Mouse (Mus musculus) heart, postnatal 14 days (tissue): ENCODE data around the gene Cnnm2. TPM values are rescaled to one million over a fixed set of nuclear protein-coding genes. Genes with fewer than 3 reads are reported as not detected.

Experiments
- DNase-seq, 2 experiments: peaks; one replicate each; pipeline ENCODE4 v3.0.0; 2021 to 2022
- intact Hi-C: fragments of 180-260 bp; cut with DNase I; formaldehyde crosslinking; loops from one replicate; pipeline ENCODE4 v1.15.1; 2025
- total RNA-seq, 2 experiments: library from RNA; stranded (reverse); gene quantifications; 2 replicates each; pipeline ENCODE4 v1.2.3; 2021

Cnnm2 gene
- total RNA-seq, 2 experiments from 2014 or later: 6.4 to 7.2 TPM

- intact Hi-C loops: loop anchor here (5.0 kb wide), 1 partner anchor 294 kb away; no protein-coding TSS in a partner anchor
- DNase-seq: no peak
Observed at GRCm38 (mm10) chr19:46871096-46871495, 109.7 kb downstream of the Cnnm2 start.

- intact Hi-C loops: loop anchor here (5.0 kb wide), 1 partner anchor 294 kb away; no protein-coding TSS in a partner anchor
- DNase-seq: no peak
Observed at GRCm38 (mm10) chr19:46871651-46872050, 110.3 kb downstream of the Cnnm2 start.

DNA sequence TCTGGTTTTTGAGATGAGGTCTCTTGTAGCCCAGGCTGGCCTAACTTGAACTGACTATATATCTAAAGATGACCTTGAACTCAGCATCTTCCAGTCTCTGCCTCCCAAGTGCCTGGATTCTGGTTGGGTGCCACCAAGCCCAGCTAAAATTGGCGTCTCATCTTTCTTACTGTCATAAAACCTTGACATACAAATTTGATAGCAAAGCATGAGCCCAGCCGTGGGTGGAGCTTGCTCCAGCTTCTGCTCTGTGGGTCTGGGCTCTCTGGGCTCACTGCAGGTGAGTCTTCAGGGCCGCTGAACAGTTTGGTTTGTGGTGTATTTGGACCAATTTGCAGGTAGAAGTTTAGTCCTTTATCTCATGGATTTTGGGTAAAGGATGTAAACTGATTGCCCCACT, 112.5 kb downstream of the Cnnm2 start:
- intact Hi-C loops: loop anchor here (5.0 kb wide), 1 partner anchor 297 kb away; no protein-coding TSS in a partner anchor
- DNase-seq: no peak

DNA sequence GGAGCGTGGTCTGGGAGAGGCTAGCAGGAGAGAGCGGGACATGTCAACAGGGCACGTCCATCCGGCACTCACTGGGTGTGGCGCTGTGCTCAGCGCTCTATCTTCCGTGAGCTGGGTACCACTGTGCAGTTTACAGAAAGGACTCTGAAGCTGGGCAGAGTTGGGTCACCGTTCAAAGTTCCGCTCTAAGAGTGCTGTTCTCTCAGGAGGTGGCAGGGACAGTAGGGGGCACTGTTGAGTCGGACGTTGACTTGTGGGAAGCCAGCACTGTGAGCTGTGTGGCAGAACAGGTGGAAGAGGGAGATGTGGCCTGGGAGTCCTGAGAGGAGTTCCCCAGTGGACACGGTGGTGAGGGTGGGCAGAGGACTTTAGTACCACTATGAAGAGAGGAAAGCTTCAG, 114.4 kb downstream of the Cnnm2 start:
- DNase-seq: peak; percentile 87 to 93
- intact Hi-C loops: loop anchor here (1.0 to 5.0 kb wide), 2 partner anchors 116 to 167 kb away; no protein-coding TSS in a partner anchor

DNA sequence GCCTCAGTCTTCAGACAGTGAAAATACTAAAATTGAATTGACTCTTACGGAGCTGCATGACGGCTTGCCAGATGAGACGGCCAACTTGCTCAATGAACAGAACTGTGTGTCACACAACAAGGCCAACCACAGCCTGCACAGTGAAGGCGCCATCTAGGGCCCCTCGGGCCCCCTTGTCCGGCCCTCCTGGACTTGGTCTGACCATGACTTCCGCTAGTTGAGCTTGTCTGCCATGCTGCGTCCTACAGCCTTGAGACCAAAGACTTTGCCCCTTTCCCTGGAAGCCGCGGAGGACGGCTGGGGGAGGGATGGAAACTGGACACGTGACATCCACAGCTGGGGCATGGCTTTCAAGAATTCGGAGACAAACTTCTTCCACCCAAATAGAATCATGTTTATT, 116.5 kb downstream of the Cnnm2 start:
- intact Hi-C loops: loop anchor here (5.0 kb wide), 1 partner anchor 164 kb away; no protein-coding TSS in a partner anchor
- no peak for DNase-seq

DNA sequence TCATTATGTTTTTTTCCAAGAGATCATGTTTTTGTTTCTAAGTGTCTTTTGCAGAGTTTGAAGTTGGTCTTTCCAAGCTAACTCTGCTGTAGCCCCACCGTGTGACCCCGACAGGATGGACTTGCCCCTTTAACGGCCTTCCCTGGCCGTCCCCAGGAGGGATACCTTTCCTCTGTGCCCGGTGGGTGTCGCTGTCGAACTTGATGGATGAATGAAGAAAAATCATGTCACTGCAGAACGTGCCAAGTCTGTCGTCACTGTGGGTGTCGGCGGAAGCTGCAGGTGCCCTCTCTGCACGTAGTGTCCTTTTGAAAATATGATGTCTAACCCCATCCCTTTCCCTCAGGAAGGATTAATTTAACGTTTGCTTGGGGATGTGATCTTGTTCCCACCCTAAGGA, 117.0 kb downstream of the Cnnm2 start:
- DNase-seq: peak; percentile 69 to 81
- intact Hi-C loops: loop anchor here (5.0 kb wide), 1 partner anchor 164 kb away; no protein-coding TSS in a partner anchor

DNA sequence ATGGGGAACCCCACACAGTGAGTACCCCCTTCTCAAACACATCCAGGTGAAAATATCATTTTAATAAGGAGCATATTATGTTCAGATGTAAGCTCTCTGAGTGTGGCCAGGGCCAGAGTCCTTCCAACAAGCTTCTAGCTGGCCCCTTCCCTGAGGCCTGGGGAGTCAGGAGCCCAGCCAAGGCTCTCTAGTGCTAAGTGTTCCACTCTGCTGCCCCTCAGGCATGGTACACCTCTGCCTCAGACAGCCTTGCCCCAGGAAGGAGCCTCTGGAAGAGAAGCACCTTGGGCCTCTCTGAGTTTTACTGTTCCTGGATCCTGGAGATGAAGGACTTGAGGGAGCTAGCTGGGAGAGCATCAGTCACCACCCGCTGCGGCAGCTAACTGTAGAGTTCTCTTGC, 118.5 kb downstream of the Cnnm2 start:
- DNase-seq: no peak
- intact Hi-C loops: loop anchor here (5.0 kb wide), 1 partner anchor 162 kb away; no protein-coding TSS in a partner anchor

GRCm38 (mm10) chr19:46885365-46885764, 124.0 kb downstream of the Cnnm2 start:
- DNase-seq: no peak
- intact Hi-C loops: no loop called here

DNA sequence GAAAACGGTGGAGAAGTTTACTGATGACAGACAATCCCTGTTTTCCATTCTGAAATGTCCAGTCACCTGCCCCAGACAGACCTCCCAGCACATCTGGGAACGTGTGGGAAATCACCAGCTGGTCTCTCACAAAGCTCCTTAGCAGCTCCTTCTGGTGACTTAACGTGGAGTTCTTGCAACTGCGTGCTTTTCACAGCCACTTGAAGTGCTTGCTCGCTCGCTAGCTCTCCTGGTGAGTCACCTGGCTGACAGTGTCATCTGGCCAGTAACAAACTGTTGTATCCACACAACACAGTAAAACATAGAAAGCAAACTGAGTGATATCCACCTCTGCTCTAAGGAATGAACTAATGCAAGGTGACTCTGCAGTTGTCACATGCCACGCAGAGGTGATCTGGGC, 125.4 kb downstream of the Cnnm2 start:
- intact Hi-C loops: no loop called here
- DNase-seq: no peak

DNA sequence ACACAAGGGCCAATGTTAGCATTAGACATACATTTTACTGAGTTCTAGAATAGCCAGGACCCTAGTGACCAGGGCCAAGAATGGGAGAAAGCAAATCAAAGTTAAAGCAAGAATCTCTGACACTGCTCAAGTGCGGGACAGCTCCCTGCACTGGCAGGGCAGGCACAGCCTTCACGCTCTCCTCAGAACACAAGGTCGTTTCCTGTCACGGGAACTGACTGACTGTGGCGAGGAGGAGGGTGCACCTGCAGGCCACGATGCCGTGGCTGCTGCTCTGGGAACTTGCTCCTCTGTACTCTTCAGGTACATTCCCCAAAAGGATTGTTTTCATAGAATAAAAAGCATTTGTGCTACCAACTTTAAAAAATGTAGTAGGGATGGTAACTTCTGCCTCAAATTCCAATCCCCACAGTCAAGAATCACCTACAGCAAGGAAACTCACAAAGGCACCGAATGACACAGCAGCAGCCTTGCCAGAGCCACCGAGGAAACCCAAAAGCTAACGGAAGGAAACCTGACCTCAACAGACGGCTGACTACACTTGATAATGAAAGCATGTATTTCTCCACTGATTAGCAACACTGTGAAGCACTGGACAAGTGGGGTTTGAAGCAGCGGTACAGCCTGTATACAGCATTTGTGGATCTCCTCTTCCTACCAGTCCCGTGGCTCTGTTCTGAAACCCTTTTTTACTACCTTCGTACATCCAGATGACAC, 126.6 kb downstream of the Cnnm2 start:
- intact Hi-C loops: no loop called here
- DNase-seq: no peak

GRCm38 (mm10) chr19:46889666-46890065, 128.3 kb downstream of the Cnnm2 start:
- no peak for DNase-seq
- intact Hi-C loops: no loop called here

DNA sequence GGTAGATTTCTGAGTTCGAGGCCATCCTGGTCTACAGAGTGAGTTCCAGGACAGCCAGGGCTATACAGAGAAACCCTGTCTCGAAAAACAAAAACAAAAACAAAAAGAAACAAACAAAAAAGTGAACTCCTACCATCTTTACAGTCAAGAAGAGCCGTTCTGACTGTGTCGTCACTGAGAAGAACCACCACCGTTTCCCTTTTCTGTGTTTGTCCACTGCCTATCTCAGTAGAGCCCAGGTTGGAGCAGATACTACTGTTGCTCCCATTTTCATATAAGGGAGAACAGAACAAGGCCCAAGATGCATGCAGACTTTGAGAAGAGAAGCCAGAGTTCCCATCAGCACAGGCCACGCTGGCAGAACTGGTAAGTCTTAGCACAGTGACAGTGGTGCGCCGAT, 129.3 kb downstream of the Cnnm2 start:
- DNase-seq: no peak
- intact Hi-C loops: no loop called here

DNA sequence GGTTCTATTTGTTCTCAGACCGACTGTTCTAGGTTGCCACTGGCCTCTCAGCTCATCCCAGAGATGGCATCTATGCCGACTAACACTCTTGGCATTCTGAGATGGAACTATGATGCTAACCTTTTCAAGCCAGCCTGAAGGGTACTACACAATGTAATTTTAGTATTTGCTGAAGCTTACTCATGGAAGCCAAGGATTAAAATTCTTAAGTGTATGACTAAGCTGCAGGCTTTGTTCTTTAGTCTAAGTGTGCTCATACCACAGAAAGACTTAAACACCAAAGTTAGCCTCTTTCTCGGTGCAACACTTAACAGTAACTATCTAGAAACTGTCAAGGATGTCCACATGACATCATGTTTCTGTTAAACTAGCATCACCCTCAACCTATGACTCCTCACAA, 131.5 kb downstream of the Cnnm2 start:
- intact Hi-C loops: no loop called here
- no peak for DNase-seq

DNA sequence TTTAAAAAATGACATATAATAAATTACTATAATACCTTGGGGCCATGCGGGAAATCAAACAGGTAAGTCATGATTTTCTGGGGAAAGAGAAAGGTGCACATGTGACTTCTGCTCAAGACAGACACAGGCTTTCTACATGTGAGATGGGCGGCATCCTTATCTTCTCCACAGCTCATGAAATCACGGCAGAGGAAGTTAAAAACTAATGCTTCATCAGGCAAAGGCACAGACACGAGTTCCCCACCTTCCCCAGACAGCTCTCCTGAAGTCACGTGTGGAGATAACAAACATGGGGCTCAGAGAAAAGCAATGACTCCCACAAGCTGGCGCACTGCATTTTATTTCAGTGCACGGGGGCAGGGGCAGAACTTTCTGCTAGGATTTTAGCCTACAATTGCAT, 132.1 kb downstream of the Cnnm2 start:
- DNase-seq: no peak
- intact Hi-C loops: no loop called here

GRCm38 (mm10) chr19:46897135-46897534, 135.7 kb downstream of the Cnnm2 start:
- intact Hi-C loops: no loop called here
- DNase-seq: no peak

DNA sequence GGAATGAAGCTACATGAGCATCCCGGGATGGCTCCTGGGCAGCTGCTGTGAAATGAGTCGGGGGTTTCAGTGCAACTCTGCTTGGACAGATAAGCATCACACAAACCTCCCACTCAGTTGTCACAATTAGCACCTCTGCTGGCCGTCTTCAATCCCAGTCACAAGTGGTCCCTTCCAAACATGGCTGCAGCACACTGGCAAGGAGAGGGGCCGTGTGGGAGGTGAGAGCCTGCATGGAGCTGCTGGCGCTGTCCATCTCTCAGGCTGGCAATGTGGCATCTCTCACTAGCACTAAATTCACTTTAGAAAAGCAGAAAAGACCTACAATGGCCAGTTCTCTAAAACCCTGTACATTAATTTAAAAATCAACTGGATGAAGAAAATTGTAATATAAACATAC, 136.8 kb downstream of the Cnnm2 start:
- intact Hi-C loops: no loop called here
- no peak for DNase-seq

DNA sequence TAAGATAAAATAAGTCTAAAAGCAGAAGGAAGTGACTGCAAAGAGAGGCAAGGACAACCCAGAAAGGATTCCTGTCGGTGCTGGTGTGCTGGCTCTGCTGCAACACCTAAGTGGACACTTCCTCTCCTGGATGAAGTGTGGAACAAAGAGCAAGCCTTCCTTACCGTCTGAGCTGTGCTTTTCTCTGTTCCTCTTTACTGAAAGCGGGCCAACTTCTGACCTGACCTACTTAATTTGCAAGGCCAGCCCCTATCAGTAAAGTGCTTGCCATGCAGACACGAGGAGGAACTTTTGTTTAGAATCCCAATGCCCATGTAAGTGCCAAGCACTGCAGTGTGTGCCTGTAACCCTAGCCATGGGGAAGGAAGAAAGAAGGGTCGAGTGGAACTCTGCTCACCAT, 137.9 kb downstream of the Cnnm2 start:
- intact Hi-C loops: no loop called here
- peak in 1 of 2 experiments; percentile 47 for DNase-seq

DNA sequence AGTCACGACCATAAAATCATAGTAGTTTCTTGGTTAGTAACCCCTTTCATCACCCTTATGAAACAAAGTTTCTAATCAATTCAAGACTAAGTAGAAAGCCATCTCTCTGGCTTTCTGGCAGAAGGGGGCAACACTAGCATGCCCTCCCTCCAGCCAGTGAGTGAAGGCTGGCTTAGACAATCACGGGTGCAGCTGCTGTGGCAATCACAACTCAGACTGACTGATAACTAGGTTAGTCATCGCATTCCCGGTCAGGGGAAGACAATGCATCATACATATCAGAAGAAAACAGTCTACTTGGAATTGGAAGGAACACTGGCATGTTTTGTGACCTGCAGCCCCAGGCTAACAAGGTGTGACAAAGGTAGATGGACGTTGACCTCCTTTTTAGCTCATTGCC, 138.5 kb downstream of the Cnnm2 start:
- DNase-seq: no peak
- intact Hi-C loops: no loop called here

- intact Hi-C loops: no loop called here
- DNase-seq: no peak
Observed at GRCm38 (mm10) chr19:46900786-46901185, 139.4 kb downstream of the Cnnm2 start.

DNA sequence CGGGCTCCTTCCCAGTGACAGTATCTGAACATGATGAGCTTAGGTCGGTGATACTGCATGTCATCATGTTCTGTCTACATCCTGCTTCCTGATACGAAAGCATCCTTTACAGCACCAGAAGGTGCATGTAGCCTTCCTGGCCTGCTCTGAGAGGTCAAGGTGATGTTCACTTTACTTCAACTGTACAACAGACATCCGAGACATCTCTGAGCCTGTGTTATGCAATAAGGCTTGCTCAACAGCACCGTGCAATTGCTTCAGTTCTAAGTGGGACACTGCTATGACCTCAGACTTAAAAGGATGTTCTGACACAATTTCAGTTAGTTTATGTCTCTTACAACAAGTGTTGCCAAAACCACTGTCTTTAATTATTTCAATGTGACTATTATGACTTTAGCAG, 139.9 kb downstream of the Cnnm2 start:
- intact Hi-C loops: no loop called here
- DNase-seq: no peak

GRCm38 (mm10) chr19:46903379-46903778, 142.0 kb downstream of the Cnnm2 start:
- intact Hi-C loops: no loop called here
- DNase-seq: no peak

DNA sequence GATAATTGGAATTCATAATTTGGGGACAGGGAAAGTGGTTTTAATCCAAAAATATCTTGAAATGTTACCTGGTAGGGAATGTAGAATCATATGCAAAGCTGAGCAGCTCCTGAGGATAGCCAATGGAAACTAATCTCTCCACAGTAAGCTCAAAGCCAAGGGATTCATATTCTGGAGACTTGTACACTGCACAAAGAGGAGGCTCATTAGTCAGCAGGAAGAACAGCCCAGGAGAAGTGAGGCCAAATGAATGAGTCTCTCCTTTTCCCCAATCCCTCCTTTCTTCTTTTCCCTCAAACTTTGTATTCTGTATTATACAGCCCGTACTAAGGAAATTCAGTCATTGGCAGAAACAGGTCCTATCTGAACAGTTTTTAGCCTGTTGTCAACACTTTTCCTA, 143.5 kb downstream of the Cnnm2 start:
- no peak for DNase-seq
- intact Hi-C loops: no loop called here
